ENCODE assay signal across 8 mouse cellular contexts in genomic region chr5:43232480-43233315, GRCm38 (mm10). TPM values are rescaled to one million over a fixed set of nuclear protein-coding genes. Genes with fewer than 3 reads are reported as not detected.
DNase-seq lines count a peak whose midpoint lies in the region; ATAC-seq lines count a peak whose summit lies in the region.

TSS of gene Cpeb2 (plus strand) at chr5:43233170.

- H3K9ac ChIP-seq in hindbrain, embryonic 14.5 days: peak within 1 kb of the TSS; percentile 100

- DNase-seq in Muller cell, postnatal 12 days (ENCODE audit: inconsistent ontology term): peak; percentile 98
- DNase-seq in cerebellum, adult 9-11 months: peak; percentile 97
- DNase-seq in frontal cortex, postnatal 25 days (ENCODE audit: low spot score in 2 of 2): peak; percentile 90
- DNase-seq in hindbrain, embryonic 14.5 days (ENCODE audit: low spot score): peak; percentile 93
- peak; percentile 92 to 93 for DNase-seq in layer of hippocampus, postnatal 36 days
- peak; percentile 96 for DNase-seq in lung, postnatal 36 days
- peak; percentile 95 for DNase-seq in retina, postnatal 1 day
- peak; percentile 89 to 92 for DNase-seq in urinary bladder, adult 18-20 months (ENCODE audit: low spot score in 2 of 2)

- peaks cover 16% of the 10 kb centered on the region for H3K4me1 ChIP-seq in hindbrain, embryonic 14.5 days (replicated peaks; ENCODE audit: control insufficient read depth, insufficient read depth, low read length)

- ATAC-seq in hindbrain, embryonic 14.5 days (ENCODE audit: low FRiP score): peak; percentile 91

- no peaks in the 10 kb centered on the region for H3K9me3 ChIP-seq in hindbrain, embryonic 14.5 days (ENCODE audit: control insufficient read depth, low read length)

- peak within 1 kb of the TSS; percentile 82 for H3K4me2 ChIP-seq in hindbrain, embryonic 14.5 days (replicated peaks)

- WGBS in hindbrain, embryonic 14.5 days: 0% methylated on average over 78 of the region's 89 CpGs

- peak within 1 kb of the TSS; percentile 100 for H3K4me3 ChIP-seq in hindbrain, embryonic 14.5 days (replicated peaks; ENCODE audit: low read length)

- H3K36me3 ChIP-seq in hindbrain, embryonic 14.5 days (replicated peaks; ENCODE audit: control insufficient read depth, insufficient read depth): no peaks in the 10 kb centered on the region

- H3K27ac ChIP-seq in hindbrain, embryonic 14.5 days: peak within 1 kb of the TSS; percentile 100

- no peaks in the 10 kb centered on the region for H3K27me3 ChIP-seq in hindbrain, embryonic 14.5 days (ENCODE audit: control insufficient read depth, insufficient read depth, low read length)

RNA-seq across cellular contexts. Expression of gene Cpeb2, which starts in this region (rescaled TPM):
- polyA plus RNA-seq in hindbrain, embryonic 14.5 days (2014; fragmentation: Nextera tagmentation; extraction: Ambion mirVana): 25.6 and 27.6 TPM in 2 replicates
- total RNA-seq in layer of hippocampus, postnatal 36 days (2021): 10 to 100 TPM; 47.0 to 48.6 TPM

Comparison
In these comparisons a context has a peak if more than half of its experiments do, and no peak if none do; other contexts are left out.
1. Peak in every context shown above with its lines: DNase-seq, ATAC-seq, H3K4me3 ChIP-seq and H3K27ac ChIP-seq.